Mouse (Mus musculus) heart, adult 2 months (tissue): ENCODE data around the gene BC025920.

Experiments used
- CTCF ChIP-seq: fragments of 200-600 bp; IDR thresholded peaks from 2 replicates; pipeline ENCODE4 v1.8.1; 2022; ENCODE audit warnings: antibody characterized with exemption, mild to moderate bottlenecking, moderate library complexity
- POLR2A ChIP-seq: fragments of 200-500 bp; IDR thresholded peaks from 2 replicates; pipeline ENCODE4 v1.6.1; 2011; ENCODE audit warnings: mild to moderate bottlenecking, low read depth, low read length, control low read depth; ENCODE audit not compliant: insufficient read depth

GRCm38 (mm10) chr10:81627836-81628220 lies 21.8 kb downstream of the BC025920 start:
- no peak for TF ChIP-seq CTCF
- TF ChIP-seq POLR2A, result no peak
